Mouse (Mus musculus) limb, embryonic 15.5 days (tissue): Measurements from ENCODE around the gene Cadm1. TPM values are rescaled to one million over a fixed set of nuclear protein-coding genes. Genes with fewer than 3 reads are reported as not detected.

Experiments used
- ATAC-seq: fragments of 200-750 bp; cut with Nextera tagmentation; 2 replicates; pipeline ENCODE4 v1.8.0; 2017; ENCODE audit warnings: low read depth, moderate TSS enrichment; ENCODE audit not compliant: insufficient number of reproducible peaks, low FRiP score, low TSS enrichment
- H3K27ac ChIP-seq: fragments of 300-500 bp; sonication (generic); 2 replicates; pipeline ENCODE4 v1.5.1; 2015; ENCODE audit warnings: moderate library complexity, mild to moderate bottlenecking, inconsistent platforms
- H3K27me3 ChIP-seq: fragments of 300-500 bp; sonication (generic); 2 replicates; pipeline ENCODE4 v1.6.1; 2015; ENCODE audit warnings: inconsistent platforms
- H3K36me3 ChIP-seq: fragments of 300-500 bp; sonication (generic); 2 replicates; pipeline ENCODE4 v1.6.1; 2015; ENCODE audit warnings: inconsistent platforms
- H3K4me1 ChIP-seq: fragments of 300-500 bp; sonication (generic); 2 replicates; pipeline ENCODE4 v1.6.1; 2015; ENCODE audit warnings: inconsistent platforms
- H3K4me2 ChIP-seq: fragments of 300-500 bp; sonication (generic); 2 replicates; pipeline ENCODE4 v1.6.1; 2015; ENCODE audit warnings: mild to moderate bottlenecking, inconsistent platforms
- H3K4me3 ChIP-seq: fragments of 300-500 bp; sonication (generic); 2 replicates; pipeline ENCODE4 v1.5.1; 2015; ENCODE audit warnings: mild to moderate bottlenecking, inconsistent platforms
- H3K9ac ChIP-seq: fragments of 300-500 bp; sonication (generic); 2 replicates; pipeline ENCODE4 v1.6.1; 2015; ENCODE audit warnings: inconsistent platforms
- H3K9me3 ChIP-seq: fragments of 300-500 bp; sonication (generic); 2 replicates; pipeline ENCODE4 v1.6.1; 2016; ENCODE audit warnings: inconsistent platforms
- WGBS: fragments of 180-500 bp; shearing (Covaris S2); methylation state at CpG from one replicate; pipeline ENCODE4 v1.1.7; 2015; 5-methylcytosine and 5-hydroxymethylcytosine counted together
- polyA plus RNA-seq: library from polyadenylated mRNA; unstranded; fragments of >200 nt; fragmentation: Nextera tagmentation; extraction: Ambion mirVana; gene quantifications from 2 replicates; pipeline ENCODE4 v1.2.1, GENCODE M21; 2015

The Cadm1 gene
- polyA plus RNA-seq, 1 experiment from 2014 or later = 30.0 TPM

DNA sequence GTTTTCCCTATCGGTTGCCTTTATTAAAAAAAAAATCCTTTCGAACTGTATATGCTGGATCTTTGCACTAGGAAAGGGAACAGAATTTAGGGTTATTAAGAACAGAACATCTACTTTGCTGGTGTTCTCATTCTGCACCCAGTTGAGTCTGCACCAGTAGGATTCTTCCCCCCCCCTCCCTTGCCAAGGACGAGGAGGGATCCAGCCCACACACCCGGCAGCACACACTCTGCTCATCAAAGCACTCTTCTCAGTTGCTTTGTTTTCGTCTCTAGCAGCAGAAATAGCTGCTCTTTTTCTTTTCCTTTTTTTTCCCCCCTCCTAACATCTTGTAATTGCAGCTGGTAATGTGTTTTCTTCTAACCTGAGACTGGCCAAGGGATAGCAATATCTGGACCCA is 198.9 kb downstream of the Cadm1 start:
- H3K27ac ChIP-seq = no peak overlapping the region
- no peaks in the 10 kb centered on the region for H3K27me3 ChIP-seq
- 46% methylated on average over 5 of the region's 5 CpGs for WGBS
- ATAC-seq = no peak
- no peaks in the 10 kb centered on the region for H3K9me3 ChIP-seq
- H3K4me3 ChIP-seq = no peak overlapping the region
- no peak overlapping the region for H3K9ac ChIP-seq
- no peak overlapping the region for H3K4me2 ChIP-seq
- no peaks in the 10 kb centered on the region for H3K36me3 ChIP-seq
- H3K4me1 ChIP-seq = no peaks in the 10 kb centered on the region

DNA sequence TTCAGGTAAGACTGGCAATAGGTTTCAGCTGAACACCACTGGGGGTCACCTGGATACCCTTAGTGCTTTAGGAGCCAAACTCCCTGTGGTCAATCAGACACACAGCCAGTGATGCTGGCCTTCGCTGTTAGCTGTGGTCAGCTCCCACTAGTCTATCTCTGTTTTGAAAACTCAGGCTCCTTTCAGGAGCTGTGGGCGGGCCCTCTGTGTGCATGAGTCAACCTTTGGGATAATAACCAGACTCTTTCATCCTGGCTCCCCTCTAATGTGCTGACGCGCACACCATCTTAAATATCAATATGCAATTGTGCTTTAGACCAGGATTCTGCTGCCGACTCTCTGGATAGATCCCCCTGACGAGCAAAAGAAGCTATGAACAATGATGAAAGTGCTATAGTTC is 200.3 kb downstream of the Cadm1 start:
- Histone ChIP-seq H3K27ac (no peak overlapping the region), H3K9me3 (no peaks in the 10 kb centered on the region), H3K9ac (no peak overlapping the region), H3K36me3 (no peaks in the 10 kb centered on the region), H3K4me2 (no peak overlapping the region), H3K4me1 (no peaks in the 10 kb centered on the region), H3K4me3 (no peak overlapping the region), H3K27me3 (no peaks in the 10 kb centered on the region)
- 83% methylated on average over 6 of the region's 6 CpGs for WGBS
- ATAC-seq = no peak

DNA sequence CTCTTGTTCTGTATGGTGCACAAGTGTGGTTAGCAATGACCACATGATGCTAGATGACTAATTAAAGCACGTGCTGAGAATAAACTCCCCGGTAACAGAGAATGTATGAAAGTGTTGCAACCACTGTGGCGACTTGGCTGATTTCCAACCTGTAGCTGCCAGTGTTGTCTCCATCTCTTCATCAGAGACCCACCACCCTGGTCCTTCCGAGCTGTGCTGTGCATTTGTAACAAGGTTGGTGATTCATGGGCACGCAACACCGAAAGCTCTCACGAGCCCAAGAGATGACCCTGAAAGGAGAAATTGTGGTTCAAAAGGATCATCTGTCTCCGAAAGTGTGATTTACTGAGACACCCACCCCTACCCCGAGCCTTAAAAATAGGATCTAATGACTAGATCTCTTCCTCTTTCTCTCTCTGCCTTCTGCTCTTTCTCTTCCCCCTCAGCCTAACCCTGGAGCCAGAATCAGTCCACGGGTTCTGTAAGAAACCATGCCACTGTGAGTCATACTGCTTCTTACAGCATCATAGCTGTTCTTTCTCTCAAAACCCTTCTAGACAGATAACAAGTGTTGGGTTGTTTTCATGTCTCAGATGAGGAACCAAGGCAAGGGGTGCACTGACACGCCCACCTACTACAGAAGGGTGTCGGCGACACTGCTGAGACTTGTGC is 203.9 kb downstream of the Cadm1 start:
- no peak overlapping the region for H3K9ac ChIP-seq
- no peak for ATAC-seq
- no peak overlapping the region for H3K4me2 ChIP-seq
- no peak overlapping the region for H3K4me3 ChIP-seq
- no peak overlapping the region for H3K27ac ChIP-seq
- no peaks in the 10 kb centered on the region for H3K36me3 ChIP-seq
- H3K27me3 ChIP-seq = no peaks in the 10 kb centered on the region
- no peaks in the 10 kb centered on the region for H3K9me3 ChIP-seq
- H3K4me1 ChIP-seq = no peaks in the 10 kb centered on the region
- WGBS = 81% methylated on average over 13 of the region's 13 CpGs

DNA sequence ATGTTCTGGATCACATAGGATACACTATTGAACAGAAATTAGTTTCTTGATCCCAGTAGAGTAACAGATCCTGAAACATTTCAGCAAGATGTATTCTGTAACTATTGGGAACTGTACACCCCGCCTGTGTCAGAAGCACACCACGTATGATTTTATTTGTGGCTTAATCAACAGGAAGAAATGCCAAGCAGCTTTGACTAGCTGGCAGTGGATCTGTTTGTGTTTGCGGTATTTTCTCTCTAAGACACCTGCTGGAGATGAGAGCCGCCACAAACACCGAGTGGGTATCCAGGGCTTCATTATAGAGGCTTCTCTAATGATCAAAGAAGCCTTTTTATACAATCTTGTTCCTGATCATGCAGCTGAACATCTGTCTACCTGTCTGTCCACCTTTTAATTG is 204.9 kb downstream of the Cadm1 start:
- no peak for ATAC-seq
- Histone ChIP-seq H3K4me2 (no peak overlapping the region), H3K27ac (no peak overlapping the region), H3K4me3 (no peak overlapping the region), H3K9ac (no peak overlapping the region), H3K36me3 (no peaks in the 10 kb centered on the region), H3K27me3 (no peaks in the 10 kb centered on the region), H3K9me3 (no peaks in the 10 kb centered on the region), H3K4me1 (no peaks in the 10 kb centered on the region)
- WGBS = 81% methylated on average over 5 of the region's 5 CpGs

- Histone ChIP-seq H3K27ac (no peak overlapping the region), H3K4me1 (no peaks in the 10 kb centered on the region), H3K9ac (no peak overlapping the region), H3K4me2 (no peak overlapping the region), H3K4me3 (no peak overlapping the region), H3K36me3 (no peaks in the 10 kb centered on the region), H3K9me3 (no peaks in the 10 kb centered on the region), H3K27me3 (no peaks in the 10 kb centered on the region)
- no peak for ATAC-seq
- WGBS = 62% methylated on average over 4 of the region's 4 CpGs
Observed at GRCm38 (mm10) chr9:47738799-47739198, 208.8 kb downstream of the Cadm1 start.

GRCm38 (mm10) chr9:47739276-47739675 is 209.3 kb downstream of the Cadm1 start:
- ATAC-seq = no peak
- Histone ChIP-seq H3K9me3 (no peaks in the 10 kb centered on the region), H3K9ac (no peak overlapping the region), H3K27ac (no peak overlapping the region), H3K4me3 (no peak overlapping the region), H3K36me3 (no peaks in the 10 kb centered on the region), H3K27me3 (no peaks in the 10 kb centered on the region), H3K4me1 (no peaks in the 10 kb centered on the region), H3K4me2 (no peak overlapping the region)
- WGBS = 36% methylated on average over 7 of the region's 7 CpGs

DNA sequence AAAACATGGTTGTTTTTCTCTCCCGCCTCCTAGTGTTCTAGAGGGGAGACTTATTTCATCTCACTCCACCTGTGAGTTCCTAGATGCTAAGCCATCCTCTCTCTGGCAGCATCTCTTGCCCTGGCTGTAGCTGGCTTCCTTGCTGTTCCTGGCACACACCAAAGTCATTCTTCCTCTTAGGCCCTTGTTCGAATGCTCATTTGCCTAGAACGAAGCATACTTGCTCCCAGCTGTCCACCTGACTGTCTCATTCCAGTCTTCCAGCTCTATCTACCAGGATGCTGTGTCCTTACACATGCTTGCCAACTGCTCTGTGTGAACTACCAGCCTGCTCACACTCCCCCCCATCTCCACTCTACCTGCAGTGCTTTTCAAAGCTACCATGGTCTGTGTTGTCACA is 211.8 kb downstream of the Cadm1 start:
- Histone ChIP-seq H3K27ac (no peak overlapping the region), H3K9me3 (no peaks in the 10 kb centered on the region), H3K9ac (no peak overlapping the region), H3K36me3 (no peaks in the 10 kb centered on the region), H3K4me1 (no peaks in the 10 kb centered on the region), H3K4me2 (no peak overlapping the region), H3K27me3 (no peaks in the 10 kb centered on the region), H3K4me3 (no peak overlapping the region)
- no peak for ATAC-seq
- 91% methylated on average over 3 of the region's 3 CpGs for WGBS

- 80% methylated on average over 3 of the region's 3 CpGs for WGBS
- H3K9me3 ChIP-seq = no peaks in the 10 kb centered on the region
- ATAC-seq = no peak
Observed at GRCm38 (mm10) chr9:47744916-47745315, 214.9 kb downstream of the Cadm1 start.

GRCm38 (mm10) chr9:47745716-47746115 is 215.7 kb downstream of the Cadm1 start:
- H3K4me1 ChIP-seq = no peaks in the 10 kb centered on the region
- no peak overlapping the region for H3K9ac ChIP-seq
- no peak overlapping the region for H3K4me2 ChIP-seq
- H3K27ac ChIP-seq = no peak overlapping the region
- ATAC-seq = no peak
- 86% methylated on average over 7 of the region's 7 CpGs for WGBS
- H3K9me3 ChIP-seq = no peaks in the 10 kb centered on the region
- H3K4me3 ChIP-seq = no peak overlapping the region
- no peaks in the 10 kb centered on the region for H3K27me3 ChIP-seq
- no peaks in the 10 kb centered on the region for H3K36me3 ChIP-seq

More at GRCm38 (mm10) chr9:47744916-47745315, 214.9 kb downstream of the Cadm1 start:
- Histone ChIP-seq H3K36me3 (no peaks in the 10 kb centered on the region), H3K4me2 (no peak overlapping the region), H3K9ac (no peak overlapping the region), H3K4me1 (no peaks in the 10 kb centered on the region), H3K27ac (no peak overlapping the region), H3K27me3 (no peaks in the 10 kb centered on the region), H3K4me3 (no peak overlapping the region)

GRCm38 (mm10) chr9:47749160-47749559 is 219.2 kb downstream of the Cadm1 start:
- no peaks in the 10 kb centered on the region for H3K27me3 ChIP-seq
- WGBS = 82% methylated on average over 5 of the region's 5 CpGs
- no peak overlapping the region for H3K27ac ChIP-seq
- H3K4me3 ChIP-seq = no peak overlapping the region
- H3K4me2 ChIP-seq = no peak overlapping the region
- H3K36me3 ChIP-seq = no peaks in the 10 kb centered on the region
- H3K9ac ChIP-seq = no peak overlapping the region
- 0 out of 2 replicates have a peak, but pooled peaks cover 3% of the 10 kb centered on the region for H3K4me1 ChIP-seq
- H3K9me3 ChIP-seq = no peaks in the 10 kb centered on the region
- no peak for ATAC-seq

- no peaks in the 10 kb centered on the region for H3K36me3 ChIP-seq
- H3K4me1 ChIP-seq = peaks cover 13% of the 10 kb centered on the region
- no peak overlapping the region for H3K9ac ChIP-seq
- no peak overlapping the region for H3K4me2 ChIP-seq
- no peaks in the 10 kb centered on the region for H3K27me3 ChIP-seq
- ATAC-seq = no peak
- no peak overlapping the region for H3K27ac ChIP-seq
- 16% methylated on average over 5 of the region's 5 CpGs for WGBS
- H3K4me3 ChIP-seq = no peak overlapping the region
- no peaks in the 10 kb centered on the region for H3K9me3 ChIP-seq
Observed at GRCm38 (mm10) chr9:47752516-47752915, 222.5 kb downstream of the Cadm1 start.

DNA sequence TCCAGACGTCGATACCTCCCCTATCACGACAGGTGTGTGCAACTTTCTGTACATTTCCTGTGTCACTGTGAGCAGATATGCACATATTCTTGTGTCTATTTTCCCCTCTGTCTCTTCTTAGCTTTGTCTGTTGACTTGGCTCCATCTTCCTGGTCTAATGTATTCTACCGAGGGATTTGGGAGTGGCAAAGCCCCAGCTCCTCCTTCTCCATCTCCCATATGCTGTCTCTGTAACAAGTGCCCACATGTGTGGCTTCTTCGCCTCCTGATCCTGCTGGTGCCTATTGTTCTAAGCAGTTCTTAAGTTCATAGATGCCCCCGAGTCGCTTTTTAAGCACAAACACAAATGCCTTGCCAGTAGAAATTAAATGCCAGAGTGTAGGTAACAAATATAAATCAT is 223.2 kb downstream of the Cadm1 start:
- Histone ChIP-seq H3K36me3 (no peaks in the 10 kb centered on the region), H3K9me3 (no peaks in the 10 kb centered on the region), H3K27me3 (no peaks in the 10 kb centered on the region), H3K9ac (no peak overlapping the region), H3K4me3 (no peak overlapping the region), H3K4me2 (no peak overlapping the region), H3K27ac (no peak overlapping the region), H3K4me1 (peaks cover 13% of the 10 kb centered on the region)
- ATAC-seq = no peak
- WGBS = 52% methylated on average over 7 of the region's 7 CpGs

GRCm38 (mm10) chr9:47755119-47755518 is 225.1 kb downstream of the Cadm1 start:
- no peaks in the 10 kb centered on the region for H3K27me3 ChIP-seq
- H3K4me2 ChIP-seq = no peak overlapping the region
- WGBS = 33% methylated on average over 12 of the region's 12 CpGs
- ATAC-seq = no peak
- H3K27ac ChIP-seq = no peak overlapping the region
- no peak overlapping the region for H3K4me3 ChIP-seq
- no peaks in the 10 kb centered on the region for H3K9me3 ChIP-seq
- no peak overlapping the region for H3K9ac ChIP-seq
- H3K36me3 ChIP-seq = no peaks in the 10 kb centered on the region
- peaks cover 13% of the 10 kb centered on the region for H3K4me1 ChIP-seq
